Mouse (Mus musculus) left cerebral cortex, postnatal 14 days (tissue): ENCODE measurements around the gene Olfr1254. TPM values are rescaled to one million over a fixed set of nuclear protein-coding genes. Genes with fewer than 3 reads are reported as not detected.

Source experiments
- DNase-seq, 2 experiments: peaks; one replicate each; pipeline ENCODE4 v3.0.0; 2021 to 2022; ENCODE audit warnings: low spot score in 2 of 2, mixed read lengths in 1 of 2
- intact Hi-C: fragments of 180-260 bp; cut with DNase I; formaldehyde crosslinking; loops from one replicate; pipeline ENCODE4 v1.15.1; 2025
- long read RNA-seq, 2 experiments: library from polyadenylated mRNA; stranded (forward); transcript quantifications; one replicate each; pipeline ENCODE4 v2.0.0; 2021
- total RNA-seq, 2 experiments: library from RNA; stranded (reverse); gene quantifications; 2 replicates each; pipeline ENCODE4 v1.2.3; 2021

Olfr1254 gene
- not detected for total RNA-seq
- long read RNA-seq, experiment 1: 0 reads
- long read RNA-seq, experiment 2: 0 reads

- intact Hi-C loops: no loop called here
- no peak for DNase-seq
These were observed at the start of gene Olfr1254 for GRCm38 (mm10) chr2:89793519-89793918. Olfr1254 (minus strand) TSS chr2:89793619.

GRCm38 (mm10) chr2:89841455-89841854 is 48.0 kb upstream of the Olfr1254 start, which contains the start of gene Olfr1256:
Olfr1256 (minus strand) TSS chr2:89841555.
- intact Hi-C loops: no loop called here
- DNase-seq: no peak

DNA sequence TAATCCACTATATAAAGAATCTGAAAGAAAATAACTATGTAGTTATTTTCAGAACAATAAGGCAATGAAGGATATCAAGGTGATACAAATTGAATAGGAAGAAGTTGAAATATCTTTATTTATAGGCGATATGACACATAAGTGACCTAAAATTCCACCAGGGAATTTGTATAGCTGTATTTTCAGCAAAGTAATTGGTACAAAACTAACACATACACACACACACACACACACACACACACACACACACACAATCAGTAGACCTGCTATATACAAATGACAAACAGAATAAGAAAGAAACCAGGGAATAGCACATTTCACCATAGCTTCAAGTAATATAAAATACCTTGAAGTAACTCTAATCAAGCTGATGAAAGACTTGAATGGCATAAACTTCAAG is 26.8 kb upstream of the Olfr1254 start:
- DNase-seq: no peak
- intact Hi-C loops: no loop called here

GRCm38 (mm10) chr2:89811751-89812150 is 18.3 kb upstream of the Olfr1254 start, which contains the start of gene Olfr1255:
Olfr1255 (plus strand) TSS chr2:89812051.
- DNase-seq: no peak
- intact Hi-C loops: no loop called here

GRCm38 (mm10) chr2:89810751-89811150 is 17.3 kb upstream of the Olfr1254 start:
- no peak for DNase-seq
- intact Hi-C loops: no loop called here

- DNase-seq: peak; percentile 2 to 5
- intact Hi-C loops: no loop called here
These were observed 6.2 kb upstream of the Olfr1254 start for GRCm38 (mm10) chr2:89799583-89799982.

- DNase-seq: no peak
- intact Hi-C loops: no loop called here
These were observed 36.4 kb downstream of the Olfr1254 start, which contains the start of gene Olfr1253 for GRCm38 (mm10) chr2:89756990-89757389. Olfr1253 (minus strand) TSS chr2:89757090.

Other genes with a start within 250 kb of the Olfr1254 start
- gene Olfr1245, start 215.2 kb downstream of the Olfr1254 start, total RNA-seq: not detected
- gene Olfr1246, start 200.5 kb downstream of the Olfr1254 start, total RNA-seq: not detected
- under 1 TPM; 0.06 to 0.11 TPM for gene Olfr1247, start 179.5 kb downstream of the Olfr1254 start, total RNA-seq
- gene Olfr1248, start 175.4 kb downstream of the Olfr1254 start, total RNA-seq: not detected
- gene Olfr1249, start 158.6 kb downstream of the Olfr1254 start, total RNA-seq: not detected
- under 1 TPM; 0.07 to 0.15 TPM for gene Olfr1250, start 132.2 kb downstream of the Olfr1254 start, total RNA-seq
- gene Olfr1251, start 121.7 kb downstream of the Olfr1254 start, total RNA-seq: not detected
- not detected for gene Olfr1252, start 68.6 kb downstream of the Olfr1254 start, total RNA-seq
- gene Olfr1253, start 36.5 kb downstream of the Olfr1254 start, total RNA-seq: not detected
- not detected for gene Olfr1255, start 18.4 kb upstream of the Olfr1254 start, total RNA-seq
- under 1 TPM in 1 of 2 experiments, not detected in 1; 0.04 TPM for gene Olfr1256, start 47.9 kb upstream of the Olfr1254 start, total RNA-seq
- not detected for gene Olfr48, start 54.6 kb upstream of the Olfr1254 start, total RNA-seq
- not detected for gene Olfr1257, start 84.8 kb upstream of the Olfr1254 start, total RNA-seq
- gene Olfr1258, start 133.7 kb upstream of the Olfr1254 start, total RNA-seq: not detected
- gene Olfr1259, start 155.0 kb upstream of the Olfr1254 start, total RNA-seq: not detected
- not detected for gene Olfr1260, start 180.7 kb upstream of the Olfr1254 start, total RNA-seq
- not detected for gene Olfr1261, start 197.6 kb upstream of the Olfr1254 start, total RNA-seq
- gene Olfr1262, start 206.5 kb upstream of the Olfr1254 start, total RNA-seq: not detected
- gene Olfr1263, start 218.5 kb upstream of the Olfr1254 start, total RNA-seq: not detected
- gene Olfr1264, start 232.0 kb upstream of the Olfr1254 start, total RNA-seq: not detected
- not detected for gene Olfr1265, start 241.7 kb upstream of the Olfr1254 start, total RNA-seq